Mouse (Mus musculus) G1E (cell line): ENCODE measurements at regions not wholly inside any gene's neighbourhood (a gene's known extent, or its start where the extent isn't known, plus 50 kb on each side); places are given as distances from the start of the nearest gene placed in this dataset.

Experiments
- CTCF ChIP-seq: IDR thresholded peaks from 2 replicates; pipeline ENCODE4 v1.5.1; 2012; ENCODE audit warnings: low read depth, low read length, inconsistent platforms, mixed read lengths
- GATA2 ChIP-seq: IDR thresholded peaks from 2 replicates; pipeline ENCODE4 v1.6.1; 2012; ENCODE audit warnings: low read depth, low read length, inconsistent platforms, borderline replicate concordance
- POLR2AphosphoS5 ChIP-seq: IDR thresholded peaks from 2 replicates; pipeline ENCODE4 v1.6.1; 2012; ENCODE audit warnings: low read depth, low read length, inconsistent platforms; ENCODE audit not compliant: insufficient replicate concordance
- TAL1 ChIP-seq: conservative IDR thresholded peaks from 2 replicates; pipeline ENCODE4 v1.6.1; 2012; ENCODE audit warnings: low read depth, low read length, inconsistent platforms, mixed read lengths

GRCm38 (mm10) chr16:30672776-30673550 is 73.4 kb downstream of the Fam43a start:
- TF ChIP-seq CTCF (no peak), POLR2AphosphoS5 (no peak), TAL1 (no peak), GATA2 (no peak)
